14 mouse cellular contexts compared by ENCODE assay signal in the genomic region with DNA sequence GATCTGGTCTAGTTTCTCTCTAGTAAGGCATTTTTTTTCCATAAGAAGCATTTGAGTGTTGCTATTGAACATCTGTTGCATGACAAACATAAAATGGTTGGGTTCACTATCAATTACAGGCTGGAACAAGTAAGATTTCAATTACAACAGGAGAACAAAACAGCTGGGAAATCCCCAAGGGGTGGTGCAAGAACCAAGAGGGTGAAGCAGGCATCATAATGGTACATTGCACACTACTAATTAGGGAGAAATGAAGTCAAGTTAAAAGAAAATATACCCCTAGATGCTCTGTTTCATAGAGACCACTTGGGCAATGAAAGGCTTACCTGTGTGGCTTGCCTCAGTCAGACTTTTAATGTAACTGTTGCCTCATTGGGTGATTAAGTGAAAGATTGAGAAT.
"Had no signal": no experiment of that assay in that cellular context is flagged by ENCODE, and none has a peak within 500 bp of the region (broad histone marks: within the 10 kb centered on the region; RNA-seq: fewer than 3 reads in every experiment).

No protein-coding gene starts in this region.

- H3K27me3 ChIP-seq: limb, embryonic 15.5 days; liver, embryonic 12.5 days; lung, embryonic 15.5 days; megakaryocyte, embryonic 14.5 days had no signal

- H3K4me2 ChIP-seq: limb, embryonic 15.5 days; liver, embryonic 12.5 days; lung, embryonic 15.5 days had no signal

- H3K27ac ChIP-seq: kidney, postnatal 0 days; limb, embryonic 15.5 days; liver, embryonic 12.5 days; lung, embryonic 15.5 days; macrophage had no signal

- ATAC-seq: liver, embryonic 12.5 days had no signal

- H3K4me1 ChIP-seq: limb, embryonic 15.5 days; liver, embryonic 12.5 days; lung, embryonic 15.5 days; megakaryocyte, embryonic 14.5 days had no signal

- DNase-seq: kidney, adult 11 months; kidney, adult 9 months; kidney, postnatal 36 days; layer of hippocampus, adult 9-11 months; layer of hippocampus, postnatal 36 days; lung, postnatal 14 days; right cerebral cortex, postnatal 14 days; thymus, postnatal 36 days had no signal

- H3K9me3 ChIP-seq: limb, embryonic 15.5 days; liver, embryonic 12.5 days; lung, embryonic 15.5 days; megakaryocyte, embryonic 14.5 days had no signal

- H3K4me3 ChIP-seq: limb, embryonic 15.5 days; liver, embryonic 12.5 days; lung, embryonic 15.5 days; megakaryocyte, embryonic 14.5 days had no signal

- H3K9ac ChIP-seq: limb, embryonic 15.5 days; liver, embryonic 12.5 days; lung, embryonic 15.5 days had no signal

- H3K36me3 ChIP-seq: limb, embryonic 15.5 days; liver, embryonic 12.5 days; lung, embryonic 15.5 days had no signal
